Mouse (Mus musculus) adipocyte (in vitro differentiated cells): ENCODE measurements around the gene Ikzf1.

Experiments
- DNase-seq: peaks from one replicate; pipeline ENCODE4 v3.0.0-alpha.2; 2016; ENCODE audit warnings: low spot score

The Ikzf1 gene

GRCm38 (mm10) chr11:11690059-11690844, 5.4 kb downstream of the Ikzf1 start:
- no peak for DNase-seq

DNA sequence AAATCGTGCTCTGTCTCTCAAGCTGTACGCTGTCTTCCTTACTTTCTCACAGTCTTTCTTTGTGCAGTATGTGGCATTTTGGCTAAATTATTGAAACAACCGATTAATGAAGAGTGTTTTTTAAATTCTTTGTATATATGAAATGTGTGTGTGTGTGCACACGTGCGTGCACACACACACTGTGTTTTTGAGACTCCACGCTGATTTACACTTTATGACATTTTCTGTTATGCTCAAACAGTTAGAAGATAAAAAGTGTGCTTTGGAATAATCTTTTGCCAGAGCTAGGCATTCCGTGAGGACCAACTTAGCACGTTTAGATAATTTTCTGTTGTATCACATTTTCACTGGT, 6.0 kb downstream of the Ikzf1 start:
- DNase-seq: no peak

DNA sequence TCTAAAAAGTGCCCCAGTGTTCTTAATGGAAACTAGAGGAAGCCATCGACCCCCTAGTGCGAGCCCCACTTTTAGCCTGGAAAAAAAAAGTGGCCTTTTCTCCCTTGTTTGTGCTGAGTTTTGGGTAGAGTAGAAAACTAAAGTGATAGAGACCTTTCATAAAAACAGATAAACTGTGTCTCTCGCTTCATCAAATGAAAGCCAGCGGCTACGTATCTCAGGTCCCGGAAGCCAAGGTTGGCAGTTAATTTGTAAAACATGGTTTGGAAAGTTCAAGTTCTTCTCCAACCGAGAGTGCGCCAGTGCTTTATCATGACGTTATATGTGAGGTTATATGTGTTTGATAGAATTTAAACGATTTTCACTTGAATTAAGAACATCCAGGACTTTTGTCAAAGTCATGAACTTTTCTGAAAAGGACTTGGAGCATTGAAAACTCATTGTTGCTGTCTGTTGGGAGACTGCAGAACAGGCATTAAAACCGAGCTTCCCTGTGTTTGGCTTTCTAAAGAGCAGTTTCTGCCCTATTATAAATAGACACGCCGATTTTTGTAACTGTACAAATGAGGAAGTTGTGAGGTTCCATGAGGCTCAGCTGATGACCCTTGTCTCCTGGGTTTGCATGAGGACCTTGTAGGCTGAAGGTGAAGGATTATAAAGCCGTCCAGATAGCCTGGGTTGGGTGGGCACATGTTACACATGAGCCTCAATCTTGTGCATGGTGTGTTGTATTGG, 6.7 kb downstream of the Ikzf1 start:
- DNase-seq: no peak

- DNase-seq: no peak
Observed at GRCm38 (mm10) chr11:11692558-11693166, 7.9 kb downstream of the Ikzf1 start.

- DNase-seq: no peak
Observed at GRCm38 (mm10) chr11:11693446-11693845, 8.6 kb downstream of the Ikzf1 start.

- no peak for DNase-seq
Observed at GRCm38 (mm10) chr11:11694072-11694471, 9.3 kb downstream of the Ikzf1 start.

- no peak for DNase-seq
Observed at GRCm38 (mm10) chr11:11694472-11695177, 9.8 kb downstream of the Ikzf1 start.

GRCm38 (mm10) chr11:11695211-11695887, 10.5 kb downstream of the Ikzf1 start:
- DNase-seq: no peak

DNA sequence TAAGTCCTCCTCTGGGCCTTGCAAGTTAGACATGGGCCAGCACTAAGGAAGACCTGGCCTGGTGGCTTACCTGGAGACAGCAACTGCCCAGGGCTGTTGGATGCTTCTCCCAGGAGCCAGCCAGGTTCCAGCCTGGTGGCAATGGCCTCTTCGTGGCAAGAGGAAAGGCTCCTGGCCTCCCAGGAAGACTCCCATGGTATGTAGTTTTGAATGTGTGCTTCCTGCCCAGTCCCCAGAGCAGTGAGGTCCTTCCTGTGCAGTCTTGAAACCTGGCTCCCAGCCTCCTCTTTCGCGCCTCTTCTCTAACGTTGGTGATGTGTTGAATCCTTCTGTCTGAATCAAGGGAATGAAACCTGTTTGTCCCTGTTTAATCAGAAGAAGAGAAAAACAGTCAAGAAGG, 11.1 kb downstream of the Ikzf1 start:
- DNase-seq: no peak

DNA sequence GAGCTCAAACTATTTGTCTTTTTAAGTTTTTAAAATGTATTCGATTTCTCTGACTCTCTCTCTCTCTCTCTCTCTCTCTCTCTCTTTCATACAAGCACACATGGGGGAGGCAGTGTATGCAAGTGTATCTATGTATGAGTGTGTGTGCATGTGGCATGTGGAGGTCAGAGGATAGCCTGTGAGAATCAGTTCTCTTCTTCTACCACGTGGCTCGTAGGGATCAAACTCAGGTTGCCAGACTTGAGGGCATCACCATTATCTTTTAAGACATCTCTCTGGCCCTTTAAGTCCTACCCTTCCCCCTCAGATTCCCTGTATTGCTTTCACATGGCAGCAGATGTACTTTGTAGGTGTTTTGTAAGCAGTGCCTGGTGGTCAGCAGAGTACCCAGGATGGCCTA, 12.0 kb downstream of the Ikzf1 start:
- no peak for DNase-seq

- DNase-seq: no peak
Observed at GRCm38 (mm10) chr11:11701378-11701777, 16.6 kb downstream of the Ikzf1 start.

- DNase-seq: no peak
Observed at GRCm38 (mm10) chr11:11703776-11704175, 19.0 kb downstream of the Ikzf1 start.

GRCm38 (mm10) chr11:11708154-11708719, 23.4 kb downstream of the Ikzf1 start:
- no peak for DNase-seq

DNA sequence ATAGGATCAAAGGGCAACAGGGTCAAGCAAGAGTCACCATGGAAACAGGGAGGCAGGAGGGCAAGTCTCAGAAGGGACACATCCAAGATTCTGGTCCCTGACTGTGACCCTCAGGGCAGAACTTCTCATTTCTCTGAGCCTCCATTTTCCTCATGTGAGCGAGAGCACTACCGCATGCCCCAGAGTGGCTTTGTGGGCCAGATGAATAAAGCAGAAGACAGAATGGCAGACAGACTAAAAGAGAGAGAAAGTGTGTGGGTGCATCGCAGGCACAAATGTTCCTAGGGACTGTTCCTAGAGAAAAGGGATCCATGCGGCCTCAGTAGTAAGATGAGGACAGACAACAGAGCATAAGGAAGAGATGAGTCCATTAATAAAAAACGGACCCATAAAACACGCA, 24.5 kb downstream of the Ikzf1 start:
- no peak for DNase-seq

DNA sequence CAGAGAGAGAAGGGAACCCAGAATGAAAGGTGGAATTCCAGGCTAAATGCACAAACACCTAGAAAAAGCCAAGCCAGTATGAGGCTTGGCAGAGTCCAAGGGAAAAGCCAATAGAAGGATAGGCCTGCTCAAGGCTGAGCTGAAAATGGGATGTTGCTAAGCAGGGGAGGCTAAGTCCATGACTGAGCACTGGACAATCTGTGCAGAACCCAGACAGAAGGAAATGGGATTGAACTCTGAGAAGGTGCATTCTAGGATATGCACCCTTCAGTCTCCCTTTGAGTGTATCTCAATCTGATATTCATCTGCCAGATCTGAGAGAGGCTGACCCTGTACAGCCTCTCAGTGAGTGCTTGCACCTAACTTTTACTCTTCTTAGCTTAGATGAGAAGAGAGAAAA, 25.9 kb downstream of the Ikzf1 start:
- DNase-seq: no peak

DNA sequence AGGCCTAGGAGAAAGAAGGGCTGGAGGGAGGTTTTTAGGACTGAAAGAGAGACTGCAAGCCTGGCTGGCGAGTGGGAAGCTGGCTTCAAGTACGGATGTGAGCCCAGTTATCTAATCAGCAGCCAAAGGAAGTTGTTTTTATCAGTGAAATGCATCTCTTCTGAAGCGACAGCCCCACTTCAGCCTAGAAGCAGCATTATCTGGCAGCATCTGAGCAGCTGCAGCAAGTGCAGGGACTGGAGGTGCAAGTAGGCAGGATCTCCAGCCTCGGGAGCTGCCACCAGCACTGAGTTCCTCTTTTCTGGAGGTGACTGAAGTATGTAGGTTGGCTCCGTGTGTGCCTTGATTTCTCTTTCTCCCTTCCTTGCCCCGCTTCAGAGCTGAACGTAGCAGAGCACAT, 26.9 kb downstream of the Ikzf1 start:
- DNase-seq: no peak

GRCm38 (mm10) chr11:11714676-11715075, 29.9 kb downstream of the Ikzf1 start:
- DNase-seq: no peak

- DNase-seq: no peak
Observed at GRCm38 (mm10) chr11:11715963-11716691, 31.3 kb downstream of the Ikzf1 start.

DNA sequence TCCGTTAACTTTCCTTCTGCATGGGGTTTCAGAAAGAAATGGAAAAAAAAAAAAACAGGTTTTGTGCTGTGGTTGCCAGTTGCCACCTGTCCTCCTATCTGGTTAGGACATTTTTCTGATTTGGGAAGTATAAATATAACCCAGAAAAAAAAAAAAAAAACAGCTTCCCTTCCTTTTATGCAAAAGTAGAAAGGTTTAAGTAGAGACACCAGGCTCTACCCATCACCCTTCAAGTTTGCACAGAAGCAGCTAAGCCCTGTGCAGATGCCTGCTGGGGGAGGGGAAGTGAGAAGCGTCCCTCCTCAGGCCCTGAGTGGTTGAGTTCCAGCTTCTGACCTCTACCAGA, 31.9 kb downstream of the Ikzf1 start:
- DNase-seq: no peak

DNA sequence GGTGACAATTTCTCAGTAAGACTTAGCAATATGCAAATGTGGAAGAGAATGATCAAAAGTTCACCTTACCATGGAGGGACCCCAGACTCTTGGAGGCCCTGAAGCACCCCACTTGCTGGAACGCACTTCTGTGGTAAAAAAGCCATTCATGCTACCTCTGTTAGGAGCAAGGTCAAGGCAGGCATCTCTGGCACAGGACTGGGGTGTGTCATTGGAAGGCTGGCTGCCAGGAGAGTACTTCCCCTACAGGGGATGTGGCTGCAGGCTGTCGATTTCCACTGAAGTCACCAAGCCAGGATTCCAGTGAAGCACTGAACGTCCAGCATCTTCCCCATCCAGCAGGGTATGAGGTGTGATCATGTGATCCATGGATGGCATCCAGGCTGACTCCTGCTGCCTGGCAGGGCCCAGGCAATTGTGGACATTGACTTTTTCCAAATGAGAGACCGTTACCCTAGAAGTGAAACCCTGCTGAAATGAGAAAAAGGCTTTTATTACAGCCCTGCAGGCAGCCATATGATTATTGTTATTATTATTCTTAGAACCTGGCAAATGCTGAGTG, 32.9 kb downstream of the Ikzf1 start:
- no peak for DNase-seq

GRCm38 (mm10) chr11:11719748-11720147, 34.9 kb downstream of the Ikzf1 start:
- DNase-seq: no peak
